Mouse (Mus musculus) embryonic fibroblast, embryonic 13.5 days (primary cell): ENCODE data around the gene Unc45a. TPM values are rescaled to one million over a fixed set of nuclear protein-coding genes. Genes with fewer than 3 reads are reported as not detected.

Source experiments
- H3K27ac ChIP-seq: 2 replicates; pipeline ENCODE4 v1.5.1; 2012; ENCODE audit warnings: low read length, control low read depth, inconsistent platforms; ENCODE audit not compliant: insufficient read depth
- H3K4me1 ChIP-seq: 2 replicates; pipeline ENCODE4 v1.6.1; 2011; ENCODE audit warnings: low read length; ENCODE audit not compliant: control insufficient read depth, insufficient read depth
- H3K4me3 ChIP-seq: 2 replicates; pipeline ENCODE4 v1.5.1; 2011; ENCODE audit warnings: mild to moderate bottlenecking, control low read depth, low read length; ENCODE audit not compliant: insufficient read depth
- CTCF ChIP-seq: IDR thresholded peaks from 2 replicates; pipeline ENCODE4 v1.5.1; 2011; ENCODE audit warnings: mild to moderate bottlenecking, control low read depth, low read length, moderate library complexity, borderline replicate concordance; ENCODE audit not compliant: insufficient read depth
- POLR2A ChIP-seq: IDR thresholded peaks from 2 replicates; pipeline ENCODE4 v1.6.1; 2011; ENCODE audit warnings: low read depth, mild to moderate bottlenecking, control low read depth, low read length, moderate library complexity
- polyA plus RNA-seq: library from polyadenylated mRNA; stranded (reverse); fragments of >200 nt; gene quantifications from 2 replicates; pipeline ENCODE4 v1.2.4, GENCODE M21; 2011; ENCODE audit warnings: low read depth; ENCODE audit not compliant: missing spikeins, insufficient read length

Gene Unc45a
- polyA plus RNA-seq, 1 experiment: 34.4 TPM

DNA sequence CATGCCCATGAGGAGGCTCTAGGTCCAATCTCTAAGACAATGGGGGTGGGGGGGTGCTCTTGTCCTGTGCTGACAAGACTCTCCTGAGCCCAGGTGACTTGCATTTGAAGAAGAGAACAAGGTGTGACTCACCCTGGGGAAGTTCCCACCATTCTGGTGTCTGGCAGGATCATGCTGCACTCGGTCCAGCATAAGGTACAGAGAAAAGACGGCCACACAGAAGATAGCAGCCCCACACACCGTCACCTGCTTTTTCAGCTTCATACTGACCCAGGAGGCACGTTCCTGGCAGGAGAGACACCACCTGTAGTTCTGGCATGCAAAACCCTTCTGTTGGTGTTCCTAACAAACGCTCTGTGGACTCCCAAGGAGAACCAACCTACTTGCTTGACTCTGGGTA is 28.7 kb upstream of the Unc45a start:
- no peak overlapping the region for H3K27ac ChIP-seq
- H3K4me1 ChIP-seq: peaks cover 3% of the 10 kb centered on the region
- no peak overlapping the region for H3K4me3 ChIP-seq
- TF ChIP-seq POLR2A: no peak
- TF ChIP-seq CTCF: no peak

- Histone ChIP-seq H3K27ac (no peak overlapping the region), H3K4me3 (no peak overlapping the region)
Observed at GRCm38 (mm10) chr7:80368635-80369421, 28.0 kb upstream of the Unc45a start.

DNA sequence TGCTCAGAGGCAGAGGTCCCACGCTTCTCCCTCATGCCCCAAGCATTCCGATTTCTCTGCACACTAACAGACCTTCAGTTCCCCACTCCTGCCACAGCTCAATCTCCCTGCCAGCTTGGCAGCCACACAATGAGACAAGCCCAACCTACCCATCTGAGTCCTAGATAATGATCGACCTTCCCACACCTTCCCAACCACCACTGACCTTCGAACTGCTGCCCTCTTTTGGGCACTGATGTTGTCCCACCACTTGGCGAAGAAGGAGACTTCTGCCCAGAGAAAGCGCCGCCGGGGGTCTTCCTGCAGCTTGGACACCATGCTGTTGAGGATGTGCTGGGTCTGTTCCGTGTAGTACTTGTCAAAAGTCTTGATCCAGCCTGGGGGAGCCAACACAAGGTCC is 27.2 kb upstream of the Unc45a start:
- H3K4me3 ChIP-seq: no peak overlapping the region
- no peak overlapping the region for H3K27ac ChIP-seq
- H3K4me1 ChIP-seq: peaks cover 3% of the 10 kb centered on the region
- no peak for TF ChIP-seq POLR2A
- TF ChIP-seq CTCF: no peak

More at GRCm38 (mm10) chr7:80368635-80369421, 28.0 kb upstream of the Unc45a start:
- TF ChIP-seq POLR2A (no peak), CTCF (no peak)
- H3K4me1 ChIP-seq: peaks cover 3% of the 10 kb centered on the region

DNA sequence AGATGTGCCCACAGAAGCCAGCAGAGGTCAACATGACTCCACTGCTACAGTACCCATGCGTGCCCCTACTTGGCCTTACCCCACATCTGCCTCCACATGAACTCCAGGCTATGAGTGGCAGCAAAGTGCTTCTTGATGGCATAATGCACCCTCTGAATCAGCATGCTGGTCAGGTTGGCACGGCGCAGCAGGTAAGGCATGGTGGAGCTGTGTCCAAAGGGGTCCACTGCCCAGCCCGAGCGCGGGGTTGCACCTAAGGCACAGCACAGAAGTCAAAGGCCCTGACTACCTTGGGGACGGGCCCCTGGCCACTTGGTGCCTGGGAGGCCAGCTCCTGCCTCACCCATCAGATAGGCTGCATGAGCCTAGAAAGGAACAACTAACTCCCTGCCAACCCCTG is 26.4 kb upstream of the Unc45a start:
- Histone ChIP-seq H3K4me1 (peaks cover 3% of the 10 kb centered on the region), H3K27ac (no peak overlapping the region), H3K4me3 (no peak overlapping the region)
- TF ChIP-seq POLR2A (no peak), CTCF (no peak)

- Histone ChIP-seq H3K4me1 (peaks cover 3% of the 10 kb centered on the region), H3K4me3 (no peak overlapping the region), H3K27ac (no peak overlapping the region)
- TF ChIP-seq POLR2A (no peak), CTCF (no peak)
Observed at GRCm38 (mm10) chr7:80365759-80366158, 25.0 kb upstream of the Unc45a start.

DNA sequence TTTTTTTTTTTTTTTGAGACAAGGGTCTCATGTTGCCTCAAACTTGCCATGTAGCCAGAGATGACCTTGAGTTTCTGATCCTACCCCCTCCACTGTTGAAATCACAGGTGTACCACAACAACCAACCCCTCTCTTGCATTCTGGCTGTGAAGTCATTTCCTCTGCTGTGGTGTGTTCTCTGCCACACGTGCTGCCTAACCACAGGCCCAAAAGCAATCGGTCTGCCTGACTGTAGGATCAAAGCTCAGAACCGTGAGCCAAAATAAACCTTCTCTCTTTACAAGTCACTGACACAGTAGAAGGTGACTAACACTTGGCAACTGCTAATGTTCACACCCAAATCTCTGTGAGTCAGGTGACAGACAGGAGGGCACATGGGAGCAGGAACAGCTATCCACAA is 19.6 kb upstream of the Unc45a start:
- Histone ChIP-seq H3K27ac (no peak overlapping the region), H3K4me3 (no peak overlapping the region), H3K4me1 (no peaks in the 10 kb centered on the region)
- no peak for TF ChIP-seq POLR2A

GRCm38 (mm10) chr7:80358039-80358438 is 17.2 kb upstream of the Unc45a start:
- Histone ChIP-seq H3K27ac (no peak overlapping the region), H3K4me1 (no peaks in the 10 kb centered on the region), H3K4me3 (no peak overlapping the region)
- no peak for TF ChIP-seq CTCF
- no peak for TF ChIP-seq POLR2A

- no peak overlapping the region for H3K27ac ChIP-seq
- no peaks in the 10 kb centered on the region for H3K4me1 ChIP-seq
- no peak overlapping the region for H3K4me3 ChIP-seq
- TF ChIP-seq CTCF (no peak), POLR2A (no peak)
Observed at GRCm38 (mm10) chr7:80357156-80357555, 16.4 kb upstream of the Unc45a start.

GRCm38 (mm10) chr7:80356351-80356750 is 15.5 kb upstream of the Unc45a start:
- Histone ChIP-seq H3K4me1 (no peaks in the 10 kb centered on the region), H3K4me3 (no peak overlapping the region), H3K27ac (no peak overlapping the region)
- TF ChIP-seq POLR2A: no peak
- no peak for TF ChIP-seq CTCF

DNA sequence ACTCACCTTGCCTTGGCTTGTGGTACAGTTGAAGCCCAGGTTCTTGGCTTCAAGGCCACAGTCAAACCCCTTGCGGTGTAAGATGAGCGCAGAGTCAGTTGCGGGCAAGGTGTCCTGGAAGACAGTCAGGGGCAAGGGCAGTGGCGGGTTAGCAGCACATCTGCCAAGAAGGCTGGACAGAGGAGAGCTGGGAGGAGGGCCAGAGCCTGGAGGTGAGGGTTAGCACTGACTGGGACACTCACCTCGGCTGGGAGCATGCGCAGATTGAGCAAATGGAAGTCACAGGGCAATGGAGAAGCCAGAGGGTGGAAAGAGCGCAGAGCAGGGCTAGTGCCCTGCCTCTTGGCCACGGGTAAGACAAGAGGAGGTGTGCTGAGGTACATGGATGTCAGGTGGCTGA is 12.1 kb upstream of the Unc45a start:
- H3K27ac ChIP-seq: no peak overlapping the region
- TF ChIP-seq POLR2A (no peak), CTCF (no peak)
- no peak overlapping the region for H3K4me3 ChIP-seq
- peaks cover 5% of the 10 kb centered on the region; the same call in 1 of the 2 replicates for H3K4me1 ChIP-seq

DNA sequence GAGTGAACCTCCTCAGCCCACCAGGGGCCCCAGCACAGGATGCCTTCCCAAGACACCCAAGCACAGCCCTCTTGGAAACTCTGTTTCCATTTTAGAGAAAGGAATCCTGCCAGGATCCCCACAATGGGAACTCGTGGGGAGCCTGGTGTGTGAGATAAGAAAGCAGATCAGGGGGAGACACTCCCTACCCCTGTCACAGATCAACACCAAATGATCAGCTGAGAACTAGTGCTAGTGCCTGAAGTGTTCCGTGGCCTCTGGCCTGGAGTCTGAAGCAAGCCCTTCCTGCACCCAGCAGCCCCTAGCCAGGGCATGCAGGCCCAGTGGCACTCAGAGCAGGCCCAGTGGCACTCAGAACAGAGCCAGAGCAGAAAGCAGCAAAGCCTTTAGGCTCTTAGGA is 10.0 kb upstream of the Unc45a start:
- no peak for TF ChIP-seq CTCF
- TF ChIP-seq POLR2A: no peak
- no peak overlapping the region for H3K4me3 ChIP-seq
- H3K4me1 ChIP-seq: peaks cover 13% of the 10 kb centered on the region
- H3K27ac ChIP-seq: no peak overlapping the region
